Mouse (Mus musculus) liver, postnatal 0 days (tissue): ENCODE results near the gene Fosl1.

ENCODE experiments used
- CTCF ChIP-seq: sonication (generic); IDR thresholded peaks from 2 replicates; pipeline ENCODE4 v1.5.1; 2016; ENCODE audit warnings: antibody characterized with exemption, low read depth
- EP300 ChIP-seq: IDR thresholded peaks from 2 replicates; pipeline ENCODE4 v1.6.1; 2016; ENCODE audit warnings: antibody characterized with exemption, low read depth, mild to moderate bottlenecking

DNA sequence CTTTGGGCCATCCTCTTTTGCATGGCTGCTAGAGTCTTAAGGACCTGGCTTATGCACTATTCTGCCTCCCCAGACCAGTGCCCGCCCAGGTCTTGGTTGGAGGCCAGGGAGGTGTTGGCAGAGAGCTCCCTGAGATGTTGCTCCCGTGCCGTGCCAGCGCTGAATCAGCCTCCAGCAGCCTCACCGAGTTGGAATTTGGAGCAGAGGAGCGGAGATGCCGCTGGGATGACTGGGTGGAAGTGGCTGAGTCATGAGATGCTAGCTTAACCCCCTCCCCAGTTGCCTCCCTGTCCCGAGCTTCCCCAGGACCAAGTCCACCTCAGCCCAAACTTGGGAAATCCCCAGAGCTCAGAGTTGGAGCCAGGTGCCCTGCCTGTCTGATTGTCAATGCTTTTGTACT is 17.5 kb upstream of the Fosl1 start:
- TF ChIP-seq EP300 (no peak), CTCF (no peak)
